18 mouse cellular contexts compared by ENCODE assay signal in genomic region chr1:191713813-191714212, GRCm38 (mm10). TPM values are rescaled to one million over a fixed set of nuclear protein-coding genes. Genes with fewer than 3 reads are reported as not detected.
DNase-seq lines count a peak whose midpoint lies in the region.
"Had no signal": no experiment of that assay in that cellular context is flagged by ENCODE, and none has a peak within 500 bp of the region (broad histone marks: within the 10 kb centered on the region; RNA-seq: fewer than 3 reads in every experiment).

No protein-coding gene starts in this region.

- intact Hi-C loops in left cerebral cortex, postnatal 4 days (cut with DNase I): no loop called here
- intact Hi-C loops in left cerebral cortex, postnatal 10 days (cut with DNase I): no loop called here

- DNase-seq in heart, postnatal 4 days: peak; percentile 14
- DNase-seq in heart, adult 8-10 months (ENCODE audit: low spot score): no peak
- peak; percentile 4 for DNase-seq in left cerebral cortex, postnatal 4 days
- DNase-seq in left cerebral cortex, postnatal 10 days (ENCODE audit: extremely low spot score in 1 of 2, low spot score in 2 of 2): no peak
- DNase-seq in kidney, postnatal 14 days: peak; percentile 46
- DNase-seq in right cerebral cortex, postnatal 10 days (ENCODE audit: low spot score in 2 of 2): no peak
- DNase-seq: adrenal gland, adult 2 months; cerebellum, adult 11-12 months; cerebellum, adult 9-11 months; embryo, embryonic 11 days; gastrocnemius, adult 2 months; gastrocnemius, postnatal 36 days; heart, adult 2 months; heart, postnatal 10 days; liver, postnatal 0 days; lung, postnatal 36 days; thymus, adult 2 months; thymus, postnatal 36 days had no signal

RNA-seq across cellular contexts. Expression of gene Lpgat1, which starts 3.8 kb away (rescaled TPM):
- 100 to 1,000 TPM in 1 of 2 experiments, 10 to 100 TPM in 1; 89.3 to 101 TPM for total RNA-seq in heart, postnatal 4 days (2021)
- total RNA-seq in heart, adult 8-10 months (2022): 100 to 1,000 TPM; 105 to 121 (median 111) TPM
- 10 to 100 TPM; 91.7 to 92.3 TPM for total RNA-seq in left cerebral cortex, postnatal 4 days (2021)
- 100 to 1,000 TPM; 125 to 127 TPM for total RNA-seq in left cerebral cortex, postnatal 10 days (2021)

Comparison
In these comparisons a context has a peak if more than half of its experiments do, and no peak if none do; other contexts are left out.
1. DNase-seq: peak in heart, postnatal 4 days (single experiment), left cerebral cortex, postnatal 4 days (single experiment) and kidney, postnatal 14 days (single experiment); none in heart, adult 8-10 months (single experiment), left cerebral cortex, postnatal 10 days (0 of 2) and right cerebral cortex, postnatal 10 days (0 of 2).